Mouse (Mus musculus) megakaryocyte, embryonic 14.5 days (primary cell): ENCODE measurements around the gene Plcd1.

ENCODE experiments used
- FLI1 ChIP-seq: IDR thresholded peaks from 2 replicates; pipeline ENCODE4 v1.6.1; 2012; ENCODE audit warnings: low read length, inconsistent platforms, mixed read lengths
- GATA1 ChIP-seq: IDR thresholded peaks from 3 replicates; pipeline ENCODE4 v1.6.1; 2012; ENCODE audit warnings: mixed read lengths, low read length, inconsistent platforms, borderline replicate concordance

- no peak for TF ChIP-seq GATA1
- no peak for TF ChIP-seq FLI1
Measured at GRCm38 (mm10) chr9:119060701-119061100, 32.6 kb downstream of the Plcd1 start.
